Mouse (Mus musculus) CD4-positive helper T cell, adult 2 months (primary cell): ENCODE measurements around the gene Mindy2.

Experiments
- DNase-seq: peaks from one replicate; pipeline ENCODE4 v3.0.0-alpha.2; 2012; ENCODE audit warnings: low read depth, missing footprints, low spot score

Gene Mindy2

GRCm38 (mm10) chr9:70668048-70668447, 11.1 kb upstream of the Mindy2 start:
- DNase-seq = peak; percentile 38

DNA sequence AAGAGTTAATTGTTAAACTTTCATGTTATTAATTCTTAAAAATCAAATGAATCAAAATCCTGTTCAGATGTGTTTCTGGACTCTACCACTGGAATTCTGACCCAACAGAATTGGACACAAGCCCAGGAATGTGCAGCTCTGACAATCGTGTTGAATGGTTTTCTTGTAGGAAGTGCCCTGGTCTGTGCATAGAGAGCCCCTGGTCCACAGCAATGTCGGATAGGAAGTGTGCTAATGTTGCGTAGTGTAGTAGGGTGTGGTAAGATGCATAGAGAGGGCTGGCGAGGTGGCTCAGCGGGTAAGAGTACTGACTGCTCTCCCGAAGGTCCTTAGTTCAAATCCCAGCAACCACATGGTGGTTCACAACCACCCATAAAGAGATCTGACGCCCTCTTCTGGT, 9.8 kb upstream of the Mindy2 start:
- DNase-seq = no peak

DNA sequence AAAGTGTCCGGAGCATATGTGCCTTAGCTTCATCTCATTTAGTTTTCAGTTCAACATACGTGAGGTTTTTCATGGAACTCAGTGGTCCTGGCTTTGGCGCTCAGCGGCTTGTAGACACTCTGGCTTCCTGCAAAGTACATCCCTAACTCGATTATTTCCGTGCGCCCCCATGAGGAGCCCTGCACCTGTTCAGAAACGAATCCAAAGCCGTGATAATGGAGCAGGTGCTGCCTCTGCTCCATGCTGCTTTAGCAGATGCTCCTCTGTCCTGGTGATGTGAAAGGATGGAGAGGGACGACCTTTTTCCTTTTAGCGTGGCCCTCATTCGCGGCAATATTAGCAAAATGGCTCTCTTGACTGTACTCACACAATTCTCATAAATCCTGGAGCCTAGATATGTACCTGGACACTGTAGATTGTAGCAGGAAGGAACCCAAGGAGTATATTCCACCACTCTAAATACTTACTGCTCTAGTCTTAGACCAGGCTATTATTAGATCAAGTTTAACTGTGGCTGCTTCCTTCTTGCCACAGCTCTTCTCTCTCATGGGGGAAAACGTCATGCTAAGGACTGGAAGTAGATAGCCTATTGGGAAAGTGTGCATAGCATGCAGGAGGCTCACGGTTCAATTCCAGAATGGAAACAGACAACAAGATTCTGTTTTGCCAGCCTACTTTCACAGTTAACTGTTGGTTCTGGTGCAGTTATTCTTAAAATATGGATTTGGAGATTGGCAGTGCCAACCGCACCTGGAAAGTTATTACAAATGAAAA, 8.6 kb upstream of the Mindy2 start:
- no peak for DNase-seq

DNA sequence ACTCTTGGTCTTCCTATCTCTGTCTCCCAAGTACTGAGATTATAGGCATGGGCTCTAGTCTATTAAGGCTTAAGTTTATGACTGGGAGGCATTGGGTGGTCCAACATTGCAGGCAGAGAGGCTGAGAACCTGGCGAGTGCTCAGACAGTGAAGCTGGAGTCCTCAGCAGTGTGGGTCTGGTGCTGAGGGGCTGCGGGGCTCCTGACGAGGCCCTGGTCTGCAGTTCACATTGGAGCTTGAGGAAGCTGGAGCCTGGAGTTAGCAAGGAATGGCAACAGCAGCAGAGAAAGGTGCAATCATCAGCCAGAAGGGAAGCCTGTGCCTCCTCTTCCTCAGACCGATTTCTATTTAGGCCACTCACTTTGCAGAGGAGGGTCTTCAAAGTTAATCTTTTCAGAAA, 7.9 kb upstream of the Mindy2 start:
- no peak for DNase-seq

DNA sequence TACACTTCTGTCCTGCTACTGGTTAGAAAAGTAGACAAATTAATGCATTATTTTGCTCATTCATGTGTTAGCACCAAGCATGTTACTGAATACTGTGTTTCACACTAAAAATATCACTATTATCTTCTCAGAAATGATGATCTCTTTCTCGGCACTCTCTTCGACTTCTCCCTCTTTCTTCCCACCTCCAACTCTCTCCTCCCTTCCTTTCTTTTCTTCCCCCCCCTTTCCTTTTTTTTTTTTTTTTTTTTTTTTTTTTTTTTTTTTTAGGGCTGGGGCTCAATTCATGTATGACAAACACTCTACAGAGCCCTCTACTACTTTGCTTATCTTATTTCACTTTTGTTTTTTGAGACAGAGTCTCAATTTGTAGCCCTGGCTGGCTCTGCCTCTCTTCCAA, 1.3 kb upstream of the Mindy2 start:
- no peak for DNase-seq

GRCm38 (mm10) chr9:70656130-70657007, 605 bp downstream of the Mindy2 start, which contains the start of gene Gm10642:
Gm10642 (plus strand) TSS chr9:70656251.
- peak; percentile 90 for DNase-seq

DNA sequence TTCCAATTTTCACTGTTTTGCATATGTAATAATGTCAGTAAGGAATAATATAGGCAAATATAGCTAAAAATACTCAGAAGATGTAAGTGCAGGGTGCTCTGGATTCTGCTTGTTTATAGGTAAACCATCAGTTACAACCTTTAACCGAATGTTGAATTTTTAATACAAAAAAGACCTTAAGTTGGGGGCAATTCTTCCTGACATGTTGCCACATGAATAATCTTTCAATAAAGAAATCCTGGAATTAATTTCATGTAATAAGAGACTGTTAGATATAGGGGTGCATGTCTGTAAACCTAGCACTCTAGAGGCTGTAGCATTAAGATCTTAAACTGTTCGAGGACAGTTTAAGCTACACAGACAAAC, 1.2 kb downstream of the Mindy2 start:
- DNase-seq = no peak

- DNase-seq = no peak
These were observed 2.5 kb downstream of the Mindy2 start for GRCm38 (mm10) chr9:70654496-70654895.

GRCm38 (mm10) chr9:70653875-70654274, 3.1 kb downstream of the Mindy2 start:
- DNase-seq = no peak

DNA sequence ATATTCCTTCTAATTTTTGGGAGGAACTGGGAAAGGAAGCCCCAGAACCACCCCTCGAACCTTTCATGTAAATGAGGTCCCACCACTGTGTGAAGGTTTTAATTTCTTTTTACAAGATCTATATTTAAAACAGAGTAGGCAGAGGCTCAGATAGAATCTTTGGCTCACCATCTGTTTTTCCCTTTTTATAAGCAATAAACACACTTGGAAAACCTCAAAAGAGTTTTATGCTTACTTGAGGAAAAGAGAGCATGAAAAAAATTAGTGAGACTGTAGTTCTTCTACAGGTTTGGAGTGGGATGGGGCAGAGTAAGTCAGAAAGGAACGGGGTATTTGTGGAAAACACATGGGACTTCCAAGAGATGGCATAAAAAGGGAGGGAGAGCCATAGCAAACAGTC, 4.8 kb downstream of the Mindy2 start:
- no peak for DNase-seq

DNA sequence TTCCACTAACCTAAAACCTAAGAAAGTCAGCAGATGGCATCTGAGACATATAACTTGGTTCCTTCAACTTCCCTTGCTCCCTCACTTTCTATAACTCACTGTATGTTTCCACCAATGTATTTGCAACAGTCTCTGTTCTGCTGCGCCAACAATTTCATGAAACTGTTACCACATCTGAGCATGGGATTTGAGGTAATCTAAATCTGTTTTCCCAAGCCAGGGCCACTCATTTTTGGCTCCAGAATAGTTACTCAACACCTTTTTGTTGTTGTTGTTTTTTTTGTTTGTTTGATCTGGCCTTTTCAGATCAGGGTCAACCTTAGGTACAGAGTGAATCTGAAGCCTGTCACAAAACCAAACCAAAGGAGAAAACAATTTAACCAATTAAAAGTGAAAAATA, 6.0 kb downstream of the Mindy2 start:
- DNase-seq = no peak

GRCm38 (mm10) chr9:70650260-70650659, 6.7 kb downstream of the Mindy2 start:
- no peak for DNase-seq

- no peak for DNase-seq
These were observed 20.2 kb downstream of the Mindy2 start for GRCm38 (mm10) chr9:70636748-70637147.

GRCm38 (mm10) chr9:70631665-70632064, 25.3 kb downstream of the Mindy2 start:
- no peak for DNase-seq

DNA sequence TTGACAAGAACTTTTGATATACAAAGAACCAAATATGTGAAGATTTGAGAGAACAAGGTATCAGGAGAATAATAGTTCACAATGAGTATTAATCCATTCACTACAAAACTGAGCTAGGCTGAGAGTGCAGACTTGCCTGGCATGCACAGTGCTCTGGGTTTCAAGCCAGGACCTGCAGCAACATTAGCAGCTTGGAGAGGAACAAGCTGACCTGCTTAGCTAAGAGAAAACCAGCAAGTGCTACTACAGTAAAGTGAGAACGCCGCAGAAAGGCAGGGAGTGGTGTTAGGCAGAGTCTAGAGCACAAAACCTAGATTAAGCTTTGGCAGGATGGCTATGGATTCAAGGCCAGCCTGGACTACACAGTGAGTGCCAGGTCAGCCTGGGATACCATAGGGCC, 27.3 kb downstream of the Mindy2 start:
- DNase-seq = no peak

DNA sequence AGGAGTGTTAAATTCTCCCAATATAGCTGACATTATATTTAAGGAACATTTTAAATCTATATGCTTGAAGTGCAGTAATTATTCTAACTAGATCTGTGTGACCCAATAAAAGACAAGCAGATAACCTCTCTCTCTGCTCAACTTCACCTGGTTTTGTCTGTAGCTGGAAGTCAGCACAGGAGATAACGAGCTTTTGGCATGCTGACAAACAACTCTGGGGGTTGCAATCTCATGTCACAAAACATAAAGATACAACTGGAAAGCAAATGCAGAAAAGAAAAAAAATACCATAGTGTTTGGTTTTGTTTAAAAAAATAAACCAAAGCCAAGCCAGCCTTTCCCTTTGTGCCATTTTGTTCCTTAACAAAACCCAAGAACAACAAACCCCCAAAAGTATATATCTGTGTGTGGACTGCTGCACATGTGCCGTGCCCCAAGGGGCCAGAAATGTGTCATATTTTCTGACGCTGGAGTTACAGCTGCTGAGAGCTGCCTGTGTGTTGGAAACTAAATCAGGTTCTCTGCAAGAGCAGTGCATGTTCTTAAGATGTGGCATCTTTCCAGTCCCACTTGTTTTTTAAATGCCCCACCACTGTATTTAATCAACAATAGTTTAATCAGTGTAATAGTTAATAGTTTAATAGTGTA, 45.8 kb downstream of the Mindy2 start:
- DNase-seq = no peak

- no peak for DNase-seq
These were observed 54.7 kb downstream of the Mindy2 start for GRCm38 (mm10) chr9:70602186-70602845.

- no peak for DNase-seq
These were observed 58.7 kb downstream of the Mindy2 start for GRCm38 (mm10) chr9:70598271-70598670.

DNA sequence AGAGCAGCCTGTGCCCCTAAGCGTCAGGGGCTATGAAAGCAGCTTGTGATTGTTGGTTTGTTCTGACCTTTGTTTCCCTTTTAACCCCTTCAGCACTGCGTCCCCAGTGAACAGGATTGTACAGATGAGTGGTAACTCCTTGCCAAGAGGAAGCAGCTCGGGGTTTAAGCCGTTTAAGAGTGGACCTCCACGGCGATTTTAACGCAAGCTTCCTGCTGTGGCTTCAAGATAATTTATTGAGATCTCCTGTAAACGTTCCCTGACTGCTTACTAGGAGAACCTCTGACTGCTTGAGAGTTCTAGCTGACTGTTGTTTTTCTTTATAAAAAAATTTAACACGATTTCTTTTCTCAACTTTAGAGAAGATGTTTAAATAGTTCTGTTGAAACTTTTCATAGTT, 65.5 kb downstream of the Mindy2 start:
- DNase-seq = no peak

DNA sequence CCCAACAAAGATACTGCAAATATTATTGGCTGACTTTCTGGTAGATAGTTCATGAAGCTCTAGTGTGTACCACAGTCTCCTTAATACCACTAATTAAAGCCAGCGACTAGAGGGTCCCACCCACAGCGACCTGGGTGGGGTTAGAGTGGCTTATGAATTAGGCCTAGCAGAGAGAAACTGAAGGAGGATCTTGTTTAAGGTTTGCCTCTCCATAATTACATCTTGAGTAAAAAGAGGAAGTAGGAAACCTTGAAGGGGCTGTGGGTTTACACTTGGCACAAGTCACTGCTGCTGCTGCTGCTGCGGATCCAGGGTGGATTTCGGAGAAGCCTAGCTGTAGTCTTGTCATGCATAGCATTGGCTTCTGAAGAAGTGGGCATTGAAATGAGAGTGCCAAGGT, 66.2 kb downstream of the Mindy2 start:
- no peak for DNase-seq

- DNase-seq = no peak
These were observed 69.8 kb downstream of the Mindy2 start for GRCm38 (mm10) chr9:70587171-70587570.

- no peak for DNase-seq
These were observed 71.8 kb downstream of the Mindy2 start for GRCm38 (mm10) chr9:70585172-70585571.
